Mouse (Mus musculus) megakaryocyte, adult 5-6 weeks (primary cell): ENCODE results near the gene Gfod2. TPM values are rescaled to one million over a fixed set of nuclear protein-coding genes. Genes with fewer than 3 reads are reported as not detected.
A peak's percentile ranks its signal among the peaks of the same experiment; 100 is the strongest.

Experiments
- ATAC-seq: 2 replicates; pipeline ENCODE4 v1.8.0; 2016; ENCODE audit warnings: mild to moderate bottlenecking, inconsistent platforms; ENCODE audit not compliant: poor library complexity, severe bottlenecking
- total RNA-seq, 2 experiments: library from RNA; stranded (forward) in 1 of 2; stranded (reverse) in 1 of 2; fragments of 153-499, 151-499 nt in 1 of 2; fragments of 221-1000, 200-1000 nt in 1 of 2; gene quantifications; 2 replicates each; pipeline versions ENCODE4 v1.2.3 to v1.2.4; 2015 to 2017

Gfod2 gene
- total RNA-seq (2015): 0.14 and 0.16 TPM in 2 replicates
- total RNA-seq (2017): 0.08 TPM in 1 of 2 replicates, not detected in the other

DNA sequence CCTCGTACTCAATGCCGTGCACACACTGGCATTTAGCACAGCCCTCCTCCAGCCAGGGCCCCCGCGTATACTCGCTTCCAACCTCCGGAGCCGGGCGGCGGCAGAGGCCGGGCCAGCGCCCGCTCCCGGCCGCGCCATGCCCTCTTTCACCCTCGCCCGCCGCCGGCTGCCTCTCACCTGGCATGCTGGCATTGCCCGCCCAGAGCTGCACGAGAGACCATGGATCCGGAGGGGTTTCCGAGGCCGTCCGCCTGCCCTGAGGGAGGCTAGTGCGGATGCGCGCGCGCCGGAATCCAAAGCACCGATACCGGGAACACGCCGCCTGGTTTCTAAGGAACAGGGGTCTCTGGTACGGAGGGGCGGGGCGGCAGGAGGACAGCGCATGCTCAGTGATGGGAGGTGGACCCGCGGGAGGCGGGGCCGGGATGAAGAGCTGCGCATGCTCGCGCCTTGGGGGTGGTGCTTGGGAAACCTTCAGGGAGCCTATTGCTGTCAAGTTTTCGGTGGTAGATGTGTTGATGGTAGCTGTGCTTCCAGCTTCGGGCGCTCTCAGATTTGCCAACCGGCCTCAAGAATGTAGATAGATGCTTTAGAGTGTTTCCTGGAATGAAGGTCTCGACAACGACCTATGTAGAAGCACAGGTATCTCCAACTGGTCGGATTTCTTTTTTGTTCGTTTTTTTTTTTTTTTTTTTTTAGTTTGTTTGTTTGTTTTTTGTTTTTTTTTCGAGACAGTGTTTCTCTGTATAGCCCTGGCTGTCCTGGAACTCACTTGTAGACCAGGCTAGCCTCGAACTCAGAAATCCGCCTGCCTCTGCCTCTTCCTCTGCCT lies at the start of gene Gfod2:
Gene Gfod2 (minus strand): TSS at position 388 of the 832 bp plus-strand sequence.
- peak; percentile 100 for ATAC-seq

DNA sequence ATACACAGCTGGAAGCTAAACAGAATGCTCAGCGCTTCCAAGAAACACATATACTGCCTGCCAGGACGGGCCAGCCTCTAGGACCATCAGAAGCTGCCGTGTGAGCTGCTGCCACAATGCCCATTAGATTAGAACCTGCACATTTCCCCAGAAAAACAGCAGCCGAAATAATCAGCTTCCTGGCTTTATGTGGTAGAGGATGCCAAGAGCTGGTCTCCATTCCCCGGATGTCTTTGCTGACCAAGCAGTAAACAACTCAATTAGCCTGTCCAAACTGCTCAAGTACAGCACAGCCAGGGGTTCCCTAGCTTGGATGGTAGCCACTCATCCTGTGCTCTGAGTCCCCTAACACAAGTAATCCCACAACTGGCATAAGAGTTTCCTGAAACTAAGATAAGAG lies 49.3 kb upstream of the Gfod2 start:
- no peak for ATAC-seq

DNA sequence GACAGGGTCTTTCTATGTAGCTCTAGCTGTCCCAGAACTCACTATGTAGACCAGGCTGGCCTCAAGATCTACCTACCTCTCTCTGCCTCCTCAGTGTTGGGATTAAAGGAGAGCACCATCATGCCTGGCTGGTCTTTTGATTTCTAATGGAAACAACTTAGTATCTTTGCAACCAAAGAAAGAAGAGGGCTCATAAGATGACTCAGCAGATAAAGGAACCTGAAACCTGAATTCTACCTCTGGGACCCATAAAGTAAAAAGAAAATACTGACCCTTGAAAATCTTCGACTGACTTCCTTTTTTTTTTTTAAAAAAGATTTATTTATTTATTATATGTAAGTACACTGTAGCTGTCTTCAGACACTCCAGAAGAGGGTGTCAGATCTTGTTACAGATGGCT lies 47.5 kb upstream of the Gfod2 start:
- no peak for ATAC-seq

DNA sequence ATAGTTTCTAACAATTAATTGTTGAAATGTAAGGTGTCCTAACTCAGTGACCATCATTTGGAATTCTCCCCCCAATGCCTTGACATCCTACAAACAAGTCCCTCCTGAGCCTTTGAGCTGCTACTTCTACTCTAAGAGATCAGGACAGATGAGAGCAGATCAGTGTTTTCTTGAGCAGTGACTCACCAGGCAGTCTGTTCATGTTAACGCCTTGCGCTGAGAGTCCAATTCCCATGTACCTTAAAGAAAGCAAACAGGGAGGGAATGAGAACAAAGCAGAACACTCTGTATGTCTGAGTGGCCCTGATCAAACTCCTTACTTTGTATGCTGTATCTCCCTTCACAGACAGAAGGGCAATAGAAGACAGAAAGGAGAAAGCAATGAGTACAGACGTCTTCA lies 46.9 kb upstream of the Gfod2 start:
- no peak for ATAC-seq

DNA sequence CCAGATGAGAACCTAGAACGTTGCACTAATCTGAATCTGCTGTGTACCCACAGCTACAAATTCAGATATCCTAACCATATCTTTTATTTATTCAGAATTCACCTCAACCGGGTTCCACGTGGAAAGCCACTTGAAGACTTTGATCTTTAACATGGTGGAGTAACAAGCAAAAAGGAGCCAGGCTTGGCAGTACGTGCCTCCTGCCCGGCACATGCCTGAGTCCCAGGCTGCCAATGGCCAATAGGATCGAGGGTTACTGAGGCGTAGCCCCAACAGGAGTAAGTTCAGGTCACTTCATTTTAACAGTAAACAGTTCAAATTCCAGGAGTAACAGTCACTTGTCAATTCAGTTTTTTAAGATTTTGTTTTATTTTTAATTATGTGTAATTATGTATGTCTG lies 46.3 kb upstream of the Gfod2 start:
- no peak for ATAC-seq

DNA sequence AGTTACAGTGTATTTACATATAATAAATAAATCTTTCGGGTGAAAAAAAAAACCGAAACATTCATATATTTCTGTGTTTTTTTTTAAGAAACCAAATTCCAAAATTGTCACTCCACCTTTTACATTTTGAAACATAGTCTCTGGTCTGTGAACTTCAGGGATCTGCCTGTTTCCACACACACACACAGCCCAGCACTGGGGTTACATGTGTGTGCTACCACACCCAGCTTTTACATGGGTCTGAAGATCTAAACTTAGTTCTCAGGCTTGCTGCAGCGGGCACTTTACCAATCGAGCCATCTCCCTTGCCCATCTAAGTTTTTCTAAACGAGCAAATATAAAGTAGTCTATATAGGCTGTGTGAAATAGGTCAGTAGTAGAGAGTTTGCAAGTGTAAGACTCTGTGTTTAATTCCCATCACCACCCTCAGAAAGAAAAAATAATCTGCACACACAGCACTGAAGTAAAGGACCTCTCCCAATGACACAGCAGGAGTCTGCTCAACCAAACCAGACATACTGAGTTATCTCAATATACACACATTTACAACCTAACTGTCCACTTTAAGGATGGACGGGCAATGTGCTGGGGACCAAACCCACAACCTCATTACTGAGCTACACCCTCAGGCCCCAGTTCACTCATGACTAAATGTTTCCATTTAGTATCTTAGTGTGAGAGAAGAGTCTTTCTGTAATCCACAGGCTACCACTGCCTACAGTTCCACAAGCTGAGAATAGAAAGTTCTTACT lies 42.9 kb upstream of the Gfod2 start:
- 0 out of 2 replicates have a peak, but pooled peaks have one; percentile 24 for ATAC-seq

DNA sequence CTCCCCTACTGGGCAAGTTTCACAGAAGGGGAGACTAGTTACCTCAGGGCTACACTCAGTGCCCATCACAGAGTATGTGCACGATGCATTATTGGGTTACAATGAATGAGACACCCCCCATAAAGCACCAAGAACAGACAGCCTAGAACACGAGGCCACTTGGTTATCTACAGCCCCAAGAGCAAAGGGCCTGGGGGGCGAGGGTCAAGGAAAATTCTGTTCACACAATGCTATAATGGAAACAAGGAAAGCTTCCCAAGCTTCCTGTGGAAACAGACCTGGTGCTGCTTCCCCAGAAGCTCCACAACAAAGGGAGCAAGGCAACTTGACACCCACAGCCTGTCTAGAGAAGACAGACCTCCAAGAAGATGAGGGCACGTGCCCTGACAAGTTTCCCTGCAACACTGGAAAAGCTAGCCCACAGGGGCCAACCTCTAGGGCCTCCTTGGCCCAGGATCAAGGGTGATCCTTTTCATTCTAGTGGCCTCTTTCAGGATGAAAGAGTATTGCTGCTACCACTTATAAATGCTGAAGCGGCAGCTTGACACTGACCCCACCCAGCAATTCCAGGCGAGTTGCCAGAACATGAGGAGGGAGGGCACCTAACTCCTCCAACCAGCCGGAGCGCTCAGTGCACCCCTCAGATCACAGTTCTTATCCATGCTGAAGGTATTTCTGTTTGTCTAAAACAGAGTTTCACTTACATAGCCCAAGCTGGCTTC lies 40.8 kb upstream of the Gfod2 start:
- ATAC-seq: peak; percentile 33; the same call in 1 of the 2 replicates

DNA sequence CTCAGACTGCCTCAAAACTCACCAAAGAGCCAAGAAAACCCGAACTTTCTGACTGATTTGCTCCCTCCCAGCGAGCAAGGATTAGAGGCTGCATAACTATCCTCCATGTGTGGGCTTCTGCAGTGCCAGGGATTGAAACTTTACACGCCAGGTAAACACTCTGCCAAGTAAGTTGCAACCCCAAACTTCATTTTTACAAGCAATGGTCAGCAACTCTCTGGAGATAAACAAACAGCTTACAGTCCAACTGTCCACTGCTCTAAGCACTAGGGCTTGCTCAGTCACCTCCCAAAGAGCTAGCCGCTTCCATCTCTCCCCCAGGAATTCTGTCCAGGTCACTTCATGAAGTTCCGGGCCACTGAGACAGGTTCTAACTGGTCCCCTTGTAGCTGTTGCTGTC lies 39.9 kb upstream of the Gfod2 start:
- no peak for ATAC-seq

DNA sequence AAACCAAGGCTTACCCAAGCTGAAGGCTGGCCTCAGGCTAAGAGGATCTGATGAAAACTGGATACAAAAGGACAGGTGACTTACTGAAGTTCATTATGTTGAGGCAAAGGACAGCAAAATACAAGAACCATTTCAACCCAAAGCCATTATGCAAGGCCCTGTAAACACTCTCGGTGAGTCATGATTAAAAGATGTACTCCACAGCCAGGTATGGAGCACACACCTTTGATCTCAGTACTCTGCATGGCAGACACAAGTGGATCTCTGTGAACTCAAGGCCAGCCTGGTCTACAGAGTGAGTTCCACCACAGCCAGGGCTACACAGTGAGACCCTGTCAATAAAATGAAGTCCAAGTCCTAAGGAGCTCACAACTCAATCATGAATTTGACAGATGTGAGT lies 37.3 kb upstream of the Gfod2 start:
- ATAC-seq: no peak

DNA sequence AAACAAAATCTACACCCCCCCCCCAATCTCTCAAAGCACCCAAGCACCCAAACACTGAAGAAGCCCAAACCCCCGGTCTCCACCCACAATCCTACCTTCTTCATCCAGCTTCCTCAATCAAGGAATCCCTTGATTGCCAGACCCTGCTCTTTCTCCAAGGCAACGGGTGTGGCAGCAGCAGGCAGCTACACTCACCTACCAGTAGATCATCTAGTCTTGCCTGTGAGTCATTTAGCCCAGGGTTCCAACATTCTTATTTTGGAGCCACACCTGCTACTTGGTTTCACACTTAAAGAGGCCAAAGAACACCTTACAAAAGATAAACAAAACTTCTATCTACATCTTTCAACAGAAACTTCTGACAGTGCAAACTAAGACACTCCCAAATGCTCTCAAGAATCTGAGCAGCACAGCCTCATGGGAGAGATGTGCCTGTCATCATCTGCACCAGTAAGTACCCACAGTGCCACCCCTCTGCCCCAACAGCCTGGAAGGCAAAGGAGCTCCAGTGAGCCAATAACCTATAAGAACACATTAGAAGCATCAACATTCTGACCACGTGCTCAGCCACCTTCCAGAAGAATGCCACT lies 35.6 kb upstream of the Gfod2 start:
- no peak for ATAC-seq

DNA sequence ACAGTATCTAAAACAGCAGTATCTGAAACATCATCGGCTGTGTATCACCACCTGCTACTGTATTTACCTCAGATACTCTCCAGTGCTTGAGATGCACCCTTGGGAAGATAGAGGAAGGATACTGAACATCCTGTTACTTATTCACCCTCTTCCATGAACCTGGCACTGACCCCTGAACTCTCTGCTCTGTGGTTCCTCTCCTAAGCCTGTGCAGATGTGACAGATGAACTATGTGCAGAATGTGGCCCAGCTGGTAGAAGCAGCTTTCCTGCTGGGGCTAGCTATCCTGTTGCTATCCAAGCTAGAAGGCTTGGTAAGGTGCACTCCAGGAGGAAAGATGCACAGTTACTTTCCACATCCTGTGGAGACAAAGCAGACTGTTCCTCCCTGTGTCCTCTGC lies 34.9 kb upstream of the Gfod2 start:
- ATAC-seq: no peak

DNA sequence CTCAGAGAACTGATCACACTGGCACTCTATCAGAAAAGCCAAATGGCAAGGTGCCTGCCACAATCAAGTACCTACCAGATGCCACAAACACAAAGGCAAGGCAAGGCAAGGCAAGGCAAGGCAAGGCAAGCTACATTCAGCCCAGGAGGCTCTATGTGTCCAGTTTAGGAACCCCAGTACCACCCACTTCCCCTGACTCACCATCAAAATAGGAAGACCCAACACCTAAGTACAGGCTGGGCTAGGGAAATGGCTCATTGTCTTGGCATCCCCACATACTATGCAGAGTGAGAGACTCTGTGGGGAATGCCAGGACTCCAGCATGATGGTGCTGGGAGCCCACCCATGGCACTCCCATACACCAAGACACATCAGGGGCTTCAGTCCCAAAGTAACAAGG lies 31.2 kb upstream of the Gfod2 start:
- no peak for ATAC-seq

DNA sequence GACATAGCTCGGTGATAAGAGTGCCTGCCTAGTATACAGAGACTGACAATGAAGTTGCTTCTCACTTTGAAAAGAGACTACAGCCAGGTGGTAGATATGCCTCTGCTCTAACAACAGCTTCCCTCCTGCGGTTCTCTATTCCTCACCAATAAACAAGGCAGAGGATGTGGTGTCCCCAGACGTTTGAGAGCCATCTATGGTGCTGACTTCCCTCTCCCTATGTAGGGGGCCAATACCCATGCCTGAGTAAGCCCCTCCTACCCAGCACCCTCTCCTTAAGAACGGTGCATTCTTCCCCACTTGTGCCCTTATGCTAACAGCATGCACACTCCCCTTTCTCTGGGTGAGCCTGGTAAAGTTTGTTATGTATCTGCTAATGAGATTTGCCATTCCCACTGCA lies 30.5 kb upstream of the Gfod2 start:
- ATAC-seq: peak; percentile 53

DNA sequence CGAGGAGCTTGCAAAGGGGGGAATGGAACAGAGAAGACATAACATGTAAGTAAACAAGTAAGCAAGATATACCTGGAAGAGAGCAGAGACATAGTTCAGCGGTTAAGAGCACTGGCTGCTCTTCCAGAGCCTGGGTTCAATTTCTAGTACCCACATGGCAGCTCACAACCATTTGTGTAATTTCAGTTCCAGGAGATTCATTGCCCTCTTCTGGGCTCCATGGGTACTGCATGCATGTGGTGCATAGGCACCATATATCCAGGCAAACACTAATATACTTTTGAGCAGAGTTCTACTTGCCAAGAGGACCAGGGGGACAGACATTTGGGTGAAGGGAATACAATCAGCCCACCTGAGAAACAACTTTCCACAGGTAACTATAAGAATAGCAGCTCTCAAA lies 29.8 kb upstream of the Gfod2 start:
- ATAC-seq: peak; percentile 88

DNA sequence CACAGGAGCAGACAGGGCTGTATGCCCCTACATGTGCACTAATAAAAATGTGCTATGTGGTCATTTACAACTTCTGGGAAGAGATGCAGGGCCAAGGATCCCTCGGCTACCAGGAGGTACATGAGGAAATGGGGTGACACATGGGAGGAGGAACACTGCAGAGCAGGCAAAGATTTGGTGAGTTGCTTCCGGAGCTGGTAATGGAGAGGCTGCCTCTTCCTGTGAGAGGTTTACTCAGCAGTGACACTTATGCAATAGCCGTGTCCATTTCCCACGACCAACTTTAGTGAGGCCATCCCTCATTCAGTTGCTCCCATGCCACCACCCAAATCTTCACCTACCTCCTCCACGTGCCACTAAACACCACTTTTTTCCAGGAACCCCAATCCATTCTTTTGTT lies 21.8 kb upstream of the Gfod2 start:
- ATAC-seq: peak; percentile 59

DNA sequence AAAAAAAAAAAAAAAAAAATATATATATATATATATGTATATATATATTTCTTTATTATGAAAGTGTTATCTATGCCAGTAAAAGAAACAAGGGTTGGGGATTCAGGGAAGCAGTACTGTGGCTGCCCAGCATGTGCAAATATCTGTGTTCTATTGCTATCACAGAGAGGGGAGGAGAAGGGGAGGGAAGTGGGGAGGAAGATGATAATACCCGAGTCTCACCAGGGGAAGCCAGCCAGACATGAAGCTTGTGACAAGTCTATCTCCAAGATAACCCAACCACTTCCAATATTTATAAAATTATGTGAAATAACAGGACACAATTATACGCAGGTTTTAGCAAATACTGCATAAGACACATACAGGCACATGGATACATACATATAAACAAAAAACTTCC lies 19.4 kb upstream of the Gfod2 start:
- no peak for ATAC-seq

DNA sequence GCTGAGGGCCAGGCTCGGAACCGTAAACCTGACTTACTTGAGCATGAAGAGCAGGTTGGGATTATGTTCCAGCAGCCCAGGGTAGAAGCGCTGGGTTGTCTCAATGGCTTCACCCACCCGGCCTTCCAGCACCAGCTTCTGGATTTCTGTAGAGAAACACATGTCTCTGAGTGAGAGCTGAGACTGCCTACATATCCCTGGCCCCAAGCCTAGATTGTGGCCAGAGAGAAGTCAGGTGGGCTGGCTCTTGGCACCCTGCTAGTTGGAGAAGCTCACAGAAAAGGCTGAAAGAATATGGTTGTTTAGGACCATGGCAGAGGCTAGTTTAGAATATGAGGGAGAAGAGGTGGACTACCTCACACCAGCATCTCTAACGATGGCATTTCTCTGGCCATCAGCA lies 16.0 kb upstream of the Gfod2 start:
- no peak for ATAC-seq

DNA sequence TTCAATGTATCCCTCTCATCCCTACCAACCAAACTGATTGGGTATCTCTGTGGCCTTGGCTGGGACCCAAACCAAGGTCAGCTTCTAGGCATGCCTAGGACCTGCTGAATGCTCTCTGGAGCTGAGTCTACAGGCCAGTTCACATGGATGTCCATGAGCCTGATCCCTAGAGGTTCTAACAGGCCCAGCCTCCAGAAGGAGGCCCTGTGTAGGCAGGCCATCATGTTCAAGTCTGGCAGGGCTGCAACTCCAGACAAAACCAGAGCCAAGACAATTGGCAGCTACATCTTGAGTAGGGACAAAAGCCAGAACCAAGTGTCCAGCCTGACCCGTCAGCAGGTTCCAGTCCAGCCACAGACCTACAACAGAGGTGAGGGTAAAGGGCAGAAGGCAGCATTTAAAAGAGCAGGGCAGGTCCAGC lies 15.0 kb upstream of the Gfod2 start:
- ATAC-seq: no peak

DNA sequence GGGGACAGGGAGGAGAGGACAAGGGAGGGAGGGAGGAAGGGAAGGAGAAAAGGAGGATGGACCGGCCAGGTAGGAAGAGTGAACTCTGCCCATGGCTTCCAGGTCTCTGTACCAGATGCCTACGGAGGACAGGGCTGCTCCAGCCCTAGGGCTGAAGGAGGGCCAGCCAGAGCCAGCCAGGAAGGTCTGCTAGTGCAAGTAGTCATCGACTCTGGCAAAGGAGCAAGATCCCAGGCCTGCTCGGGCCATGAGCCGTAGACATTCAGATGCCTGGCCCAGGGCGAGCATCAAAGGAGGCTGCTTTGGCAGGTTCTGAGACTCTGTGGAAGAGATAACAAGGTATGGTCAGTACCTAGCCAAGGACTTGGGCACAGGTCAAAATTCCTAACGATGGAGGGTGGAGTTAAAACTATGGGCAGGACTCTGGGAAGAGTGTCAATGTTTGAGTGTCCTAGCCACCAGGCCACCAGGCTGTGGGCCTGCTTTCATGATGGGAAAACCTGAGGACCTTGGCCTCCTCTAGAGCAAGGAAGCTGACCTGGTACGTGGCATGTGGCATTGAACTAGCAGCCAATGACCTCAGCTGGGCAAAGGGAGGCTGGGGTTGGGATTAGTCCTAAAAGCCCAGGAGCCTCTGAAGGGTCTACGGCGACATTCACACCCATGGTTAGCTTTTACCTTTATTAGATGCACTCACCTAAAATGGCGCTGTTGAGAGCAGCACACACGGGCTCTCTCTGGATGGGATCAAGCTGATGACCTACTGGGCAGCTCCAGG lies 13.1 kb upstream of the Gfod2 start:
- no peak for ATAC-seq

DNA sequence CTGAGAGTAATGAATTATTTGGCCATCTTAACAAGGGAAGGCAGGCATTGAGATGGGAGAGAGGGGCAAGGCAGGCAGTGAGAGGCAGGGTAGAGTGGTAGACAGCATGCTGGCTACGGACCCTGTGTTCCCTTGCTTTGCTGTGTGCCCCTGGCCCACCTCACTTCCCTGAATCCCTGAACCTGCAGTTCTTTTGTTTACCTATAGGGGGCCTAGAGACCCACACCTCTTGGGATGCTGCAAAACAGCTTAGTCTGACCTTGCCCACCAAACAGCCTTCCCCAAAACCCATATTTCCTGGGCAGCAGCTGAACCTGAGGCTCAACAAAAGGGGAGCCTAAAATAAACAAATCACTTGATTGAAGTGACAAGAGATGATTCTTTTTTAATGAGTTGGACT lies 12.1 kb upstream of the Gfod2 start:
- peak; percentile 76 for ATAC-seq
